Mouse (Mus musculus) bone marrow macrophage, adult 2 months (primary cell): ENCODE measurements at regions not wholly inside any gene's neighbourhood (a gene's known extent, or its start where the extent isn't known, plus 50 kb on each side); places are given as distances from the start of the nearest gene placed in this dataset.

Experiments used
- H3K27ac ChIP-seq: 2 replicates; pipeline ENCODE4 v1.5.1; 2012; ENCODE audit warnings: low read depth, low read length; ENCODE audit not compliant: insufficient read depth
- H3K4me1 ChIP-seq: 2 replicates; pipeline ENCODE4 v1.6.1; 2012; ENCODE audit warnings: low read length; ENCODE audit not compliant: control insufficient read depth, insufficient read depth
- H3K4me3 ChIP-seq: 2 replicates; pipeline ENCODE4 v1.5.1; 2012; ENCODE audit warnings: mild to moderate bottlenecking, low read length, moderate library complexity; ENCODE audit not compliant: insufficient read depth
- CTCF ChIP-seq: IDR thresholded peaks from 2 replicates; pipeline ENCODE4 v1.5.1; 2012; ENCODE audit warnings: low read depth, mild to moderate bottlenecking, low read length, moderate library complexity
- POLR2A ChIP-seq: IDR thresholded peaks from 2 replicates; pipeline ENCODE4 v1.6.1; 2012; ENCODE audit warnings: mild to moderate bottlenecking, low read depth, low read length, borderline replicate concordance

DNA sequence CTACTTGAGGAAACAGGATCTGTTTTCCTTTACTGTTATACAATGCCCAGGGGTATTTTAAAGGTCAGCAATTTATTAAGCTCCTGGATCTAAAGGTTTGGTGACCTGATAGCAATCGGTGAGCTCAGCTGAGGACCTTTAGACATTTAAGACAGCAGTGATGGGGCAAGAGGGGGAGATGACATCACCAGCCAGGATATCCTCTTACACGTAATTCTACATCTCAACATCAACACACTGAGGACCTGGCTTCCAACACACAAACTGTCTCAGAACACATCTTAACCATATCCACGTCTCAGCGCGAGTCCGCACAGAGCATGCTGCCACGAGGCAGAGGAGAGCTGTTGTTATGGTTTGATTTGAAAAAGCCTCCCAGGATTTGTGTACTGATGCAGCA lies 69.2 kb downstream of the Nhlrc3 start:
- no peak for TF ChIP-seq CTCF
- no peak for TF ChIP-seq POLR2A
- no peak overlapping the region for H3K4me3 ChIP-seq
- H3K4me1 ChIP-seq = no peaks in the 10 kb centered on the region
- no peak overlapping the region for H3K27ac ChIP-seq

DNA sequence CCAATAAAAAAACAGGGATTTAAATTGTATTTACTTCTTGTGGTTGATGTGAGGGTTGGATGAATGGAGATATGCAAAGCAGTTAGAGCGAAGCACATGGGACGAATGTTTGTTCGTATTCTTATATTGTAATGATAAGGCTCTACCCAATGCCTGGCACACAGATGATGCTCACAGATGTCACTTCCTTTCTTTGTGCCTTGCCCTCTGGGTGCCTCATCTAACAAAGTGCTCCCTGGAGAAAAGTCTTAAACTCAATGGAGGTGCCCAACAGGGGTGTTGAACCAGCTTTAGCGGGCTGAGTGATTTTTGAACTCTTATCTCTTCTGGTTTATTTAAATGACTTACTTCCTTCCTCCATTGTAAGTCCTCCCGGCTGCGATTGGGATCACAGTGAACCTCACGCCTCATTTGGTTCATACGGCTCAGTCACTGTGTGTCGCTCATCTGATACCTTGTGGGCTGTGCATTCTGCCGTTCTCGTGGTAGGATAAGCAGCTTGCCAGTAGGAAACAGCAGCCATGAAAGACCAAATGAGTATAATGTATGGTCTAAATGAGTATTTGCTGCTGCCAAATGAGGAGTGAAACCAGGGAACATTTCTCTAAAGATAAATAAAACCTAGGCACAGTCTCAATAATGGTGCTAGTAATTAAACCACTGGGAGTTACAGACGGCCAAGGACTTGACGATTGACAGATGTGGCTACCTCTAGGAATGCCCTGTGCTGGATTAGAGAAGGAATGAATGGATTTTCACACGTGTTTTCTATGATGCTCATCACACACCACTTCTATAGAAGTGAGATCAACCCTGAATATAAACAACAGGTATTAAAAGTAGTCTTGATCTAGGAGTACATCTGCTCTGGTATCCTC lies 81.2 kb downstream of the Nhlrc3 start:
- Histone ChIP-seq H3K4me1 (no peaks in the 10 kb centered on the region), H3K27ac (no peak overlapping the region), H3K4me3 (no peak overlapping the region)
- TF ChIP-seq POLR2A (no peak), CTCF (no peak)

DNA sequence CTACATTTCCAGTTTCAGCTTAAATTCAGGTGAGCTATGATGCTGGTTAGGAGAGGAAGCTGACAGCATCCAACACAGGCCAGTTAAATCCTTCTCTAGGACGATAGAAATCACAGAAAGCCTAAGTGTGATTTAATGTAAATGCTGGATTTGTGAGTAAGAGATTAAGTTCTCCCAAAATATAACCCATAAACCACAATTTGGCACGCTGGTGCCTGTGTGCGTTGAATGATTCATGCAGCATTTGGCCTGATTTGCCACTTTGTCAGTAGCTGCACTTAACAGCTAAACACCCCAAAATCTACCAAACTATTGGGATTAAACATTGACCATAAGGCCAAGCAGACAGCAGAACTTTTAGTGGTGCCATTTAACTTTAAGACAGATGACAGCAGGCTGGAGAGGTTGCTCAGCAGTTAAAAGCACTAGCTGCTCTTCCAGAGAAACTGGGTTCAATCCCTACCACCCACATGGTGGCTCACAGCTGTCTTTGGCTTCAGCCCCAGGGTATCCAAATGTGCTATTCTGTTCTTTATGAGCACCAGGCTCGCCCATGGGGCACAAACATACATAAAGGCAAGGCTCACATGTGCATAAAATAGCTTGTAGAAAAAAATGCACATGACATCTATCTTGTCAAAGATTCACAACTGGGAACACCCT lies 83.5 kb downstream of the Nhlrc3 start:
- Histone ChIP-seq H3K4me3 (no peak overlapping the region), H3K27ac (no peak overlapping the region), H3K4me1 (no peaks in the 10 kb centered on the region)
- TF ChIP-seq CTCF (no peak), POLR2A (no peak)

DNA sequence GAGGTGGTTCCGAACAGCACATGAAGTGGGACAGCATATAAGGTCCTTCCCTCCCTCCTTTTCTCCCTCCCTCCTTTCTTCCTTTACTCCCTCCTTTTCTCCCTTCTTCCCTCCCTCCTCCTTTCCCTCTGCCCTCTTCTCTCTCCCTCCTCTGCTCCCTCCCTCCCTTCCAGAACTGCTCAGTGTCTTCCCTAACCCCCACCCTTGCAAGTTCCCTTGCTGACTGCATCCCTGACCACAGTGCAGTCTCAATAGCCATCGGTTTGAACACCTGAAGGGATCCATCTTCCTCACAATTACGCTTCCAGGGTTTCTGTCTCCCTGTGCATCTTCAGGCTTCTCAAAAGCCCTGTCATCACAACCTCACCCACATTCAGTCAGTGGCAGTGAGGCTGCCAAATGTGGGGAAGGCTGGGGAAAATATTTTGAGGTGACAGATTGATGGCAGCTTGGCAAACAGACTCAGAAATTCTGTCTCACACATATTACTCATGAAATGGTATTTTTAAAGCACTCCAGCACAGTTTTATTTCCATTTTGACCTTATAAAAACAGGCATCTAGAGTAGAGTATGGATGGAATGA lies 86.2 kb downstream of the Nhlrc3 start:
- no peak for TF ChIP-seq CTCF
- TF ChIP-seq POLR2A = no peak
- Histone ChIP-seq H3K27ac (no peak overlapping the region), H3K4me3 (no peak overlapping the region), H3K4me1 (no peaks in the 10 kb centered on the region)

DNA sequence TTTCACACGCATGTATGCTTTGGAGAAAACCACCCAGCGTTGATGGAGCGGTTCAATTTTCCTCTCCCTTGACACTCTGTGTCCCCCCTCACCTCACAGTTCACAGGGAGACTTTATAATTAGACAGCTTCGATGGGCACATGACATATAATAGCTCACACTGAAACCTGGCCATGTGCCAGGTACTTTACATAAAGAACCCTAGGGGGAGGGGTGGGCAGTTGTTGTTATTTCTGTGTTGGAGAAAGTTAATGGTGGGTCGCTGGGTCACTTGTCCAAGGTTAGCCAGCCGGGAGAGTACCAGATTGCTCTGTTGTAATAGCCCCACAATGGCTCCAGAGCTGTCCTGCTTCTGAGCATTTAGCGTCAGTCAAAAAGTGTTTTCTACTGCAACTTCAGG lies 90.2 kb downstream of the Nhlrc3 start:
- TF ChIP-seq POLR2A = no peak
- no peak for TF ChIP-seq CTCF
- Histone ChIP-seq H3K4me3 (no peak overlapping the region), H3K27ac (no peak overlapping the region), H3K4me1 (no peaks in the 10 kb centered on the region)

DNA sequence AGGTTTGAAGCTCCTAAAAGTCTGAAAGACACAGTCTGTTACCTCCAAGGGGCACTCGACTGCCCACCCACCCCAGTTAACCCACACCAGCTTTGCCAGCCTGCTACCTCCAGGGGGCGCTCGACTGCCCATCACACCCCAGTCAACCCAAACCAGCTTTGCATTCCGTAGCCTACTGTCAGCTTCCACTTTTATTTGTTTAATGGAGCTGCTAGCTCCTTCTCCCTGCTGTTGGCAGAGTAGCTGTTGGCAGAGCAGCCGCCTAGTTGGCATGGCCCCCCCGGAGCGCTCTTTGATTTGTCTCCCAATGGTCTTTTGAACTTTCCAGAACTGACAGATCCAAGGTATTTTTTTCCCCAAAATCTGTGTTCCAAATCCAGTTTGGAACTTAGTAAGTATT lies 91.2 kb downstream of the Nhlrc3 start:
- no peak overlapping the region for H3K27ac ChIP-seq
- no peak overlapping the region for H3K4me3 ChIP-seq
- H3K4me1 ChIP-seq = no peaks in the 10 kb centered on the region
- TF ChIP-seq POLR2A (no peak), CTCF (0 out of 2 replicates have a peak, but pooled peaks have one; percentile 8)

DNA sequence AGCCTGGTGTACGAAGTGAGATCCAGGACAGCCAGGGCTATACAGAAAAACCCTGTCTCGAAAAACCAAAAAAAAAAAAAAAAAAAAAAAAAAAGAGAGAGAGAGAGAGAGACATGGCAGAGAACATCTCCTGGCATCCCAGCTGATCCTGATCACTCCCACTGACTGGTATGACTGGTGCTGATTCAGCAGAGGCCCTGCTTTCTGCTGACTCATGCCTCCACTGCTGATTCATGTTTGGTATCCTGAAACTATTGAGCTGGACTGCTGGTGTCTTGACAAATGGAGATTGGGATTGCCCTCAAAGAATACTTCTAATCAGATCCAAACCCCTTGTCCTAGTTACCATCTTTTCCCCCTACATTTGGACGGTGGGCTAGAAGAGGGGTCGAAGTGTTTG lies 101.9 kb downstream of the Nhlrc3 start:
- Histone ChIP-seq H3K4me1 (no peaks in the 10 kb centered on the region), H3K4me3 (no peak overlapping the region), H3K27ac (no peak overlapping the region)
- TF ChIP-seq CTCF (no peak), POLR2A (no peak)

DNA sequence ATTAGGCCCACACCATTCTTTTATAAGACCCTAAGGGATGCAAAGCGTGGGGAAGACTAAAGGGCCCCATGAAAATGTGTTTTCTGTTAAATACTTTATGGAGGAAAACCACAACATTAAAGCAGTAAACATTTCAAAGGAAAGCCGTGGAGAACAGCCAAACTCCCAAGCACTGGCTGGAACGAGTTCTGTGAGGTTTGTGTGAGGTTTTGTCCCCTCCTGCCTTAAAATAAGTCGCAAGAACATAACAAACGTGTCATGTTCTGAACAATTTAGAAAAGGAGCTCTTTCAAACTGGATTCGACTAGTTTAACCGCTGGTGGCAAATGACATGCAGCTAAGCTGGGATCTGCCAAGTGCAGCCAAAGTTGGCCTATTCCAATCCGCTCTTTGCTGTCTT lies 109.4 kb downstream of the Nhlrc3 start:
- TF ChIP-seq CTCF (no peak), POLR2A (no peak)
- H3K4me1 ChIP-seq = no peaks in the 10 kb centered on the region

DNA sequence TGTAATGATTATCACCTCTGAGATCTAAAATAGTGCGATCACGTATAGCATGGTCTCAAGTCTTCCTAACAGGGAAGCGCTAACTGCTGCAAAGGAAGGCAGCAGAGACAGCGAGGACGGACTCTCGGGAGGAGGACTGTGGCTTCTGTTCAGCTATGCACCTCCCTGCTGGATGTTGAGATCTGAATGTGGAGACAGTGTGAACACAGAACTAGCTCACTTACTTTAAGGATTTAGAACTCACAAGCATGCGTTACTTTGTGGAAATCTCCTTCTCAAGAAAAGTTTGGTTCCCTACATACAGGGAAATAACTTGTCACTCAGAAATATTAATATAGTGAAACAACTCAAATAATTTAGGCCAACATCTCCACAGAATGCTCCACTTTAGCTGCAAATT lies 109.8 kb downstream of the Nhlrc3 start:
- no peak overlapping the region for H3K27ac ChIP-seq

More for the DNA sequence above, 109.4 kb downstream of the Nhlrc3 start:
- Histone ChIP-seq H3K27ac (no peak overlapping the region), H3K4me3 (no peak overlapping the region)

DNA sequence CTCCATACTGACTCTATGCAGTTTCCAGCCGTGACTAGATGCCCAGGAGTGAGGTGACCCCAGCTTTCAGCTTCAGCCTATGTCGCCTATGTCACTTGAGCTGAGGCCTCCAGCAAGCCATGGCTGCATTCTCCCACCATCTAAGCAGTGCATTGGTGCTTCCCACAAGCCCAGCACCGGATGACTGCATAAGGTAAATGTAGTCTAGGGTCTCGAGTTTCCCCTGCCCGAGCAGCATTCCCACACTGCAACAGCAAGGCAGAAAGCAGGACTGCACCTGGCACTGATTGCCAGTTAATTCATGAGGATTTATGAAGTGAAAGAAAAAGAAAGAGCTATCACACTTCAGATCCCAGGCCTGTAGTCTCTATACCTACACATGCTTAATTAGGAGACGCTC lies 119.5 kb downstream of the Nhlrc3 start:
- Histone ChIP-seq H3K4me1 (no peaks in the 10 kb centered on the region), H3K27ac (no peak overlapping the region), H3K4me3 (no peak overlapping the region)
- no peak for TF ChIP-seq POLR2A
- TF ChIP-seq CTCF = no peak

More for the DNA sequence above, 109.8 kb downstream of the Nhlrc3 start:
- no peak overlapping the region for H3K4me3 ChIP-seq
- H3K4me1 ChIP-seq = no peaks in the 10 kb centered on the region
- TF ChIP-seq CTCF (no peak), POLR2A (no peak)
